Mouse (Mus musculus) gastrocnemius, adult 2 months (tissue): ENCODE results near the gene Klf4. TPM values are rescaled to one million over a fixed set of nuclear protein-coding genes. Genes with fewer than 3 reads are reported as not detected.
A peak's percentile ranks its signal among the peaks of the same experiment; 100 is the strongest.

Source experiments
- DNase-seq: peaks from one replicate; pipeline ENCODE4 v3.0.0; 2022
- H3K27ac ChIP-seq: fragments of 200-600 bp; 2 replicates; pipeline ENCODE4 v1.8.1; 2022; ENCODE audit warnings: mild to moderate bottlenecking
- H3K4me3 ChIP-seq: fragments of 200-600 bp; 2 replicates; pipeline ENCODE4 v1.8.1; 2022; ENCODE audit warnings: mild to moderate bottlenecking, moderate library complexity
- CTCF ChIP-seq: fragments of 200-600 bp; IDR thresholded peaks from 2 replicates; pipeline ENCODE4 v1.8.1; 2022; ENCODE audit warnings: antibody characterized with exemption, mild to moderate bottlenecking, moderate library complexity
- intact Hi-C: fragments of 180-260 bp; cut with DNase I; formaldehyde crosslinking; loops from one replicate; pipeline ENCODE4 v1.15.1; 2025
- total RNA-seq, 2 experiments: library from RNA; stranded (reverse); gene quantifications; 2 replicates each; pipeline ENCODE4 v1.2.3; 2021

Gene Klf4
- total RNA-seq, 2 experiments from 2014 or later: 8.4 to 40.0 TPM

DNA sequence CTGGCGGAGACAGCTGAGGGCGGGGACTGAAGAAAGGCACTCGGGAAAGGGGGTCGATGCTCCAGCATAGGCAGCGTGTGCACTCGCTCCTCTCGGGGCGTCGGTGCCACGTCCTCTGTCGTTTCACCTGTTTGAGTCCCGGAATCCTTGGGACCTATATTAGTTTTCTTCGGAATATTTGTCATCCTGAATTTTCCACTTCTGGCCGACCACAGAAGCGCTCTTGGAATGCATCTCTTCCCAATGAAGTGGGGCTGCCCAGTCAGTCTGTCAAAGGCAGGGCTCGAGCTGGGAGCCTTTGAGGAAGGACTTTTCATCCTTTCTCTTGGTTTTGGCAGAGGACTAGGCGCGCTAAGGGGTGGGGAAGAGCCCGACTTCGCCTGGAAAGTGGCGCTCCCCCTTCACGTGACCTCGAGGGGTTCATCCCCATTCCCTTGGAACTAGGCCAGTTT, 1.6 kb upstream of the Klf4 start:
- intact Hi-C loops: loop anchor here (1.0 to 5.0 kb wide), 2 partner anchors 117 to 578 kb away; no protein-coding TSS in a partner anchor
- no peak for TF ChIP-seq CTCF
- peak; percentile 43 for DNase-seq
- Histone ChIP-seq H3K4me3 (peak overlapping the region; percentile 89), H3K27ac (peak overlapping the region; percentile 96)

DNA sequence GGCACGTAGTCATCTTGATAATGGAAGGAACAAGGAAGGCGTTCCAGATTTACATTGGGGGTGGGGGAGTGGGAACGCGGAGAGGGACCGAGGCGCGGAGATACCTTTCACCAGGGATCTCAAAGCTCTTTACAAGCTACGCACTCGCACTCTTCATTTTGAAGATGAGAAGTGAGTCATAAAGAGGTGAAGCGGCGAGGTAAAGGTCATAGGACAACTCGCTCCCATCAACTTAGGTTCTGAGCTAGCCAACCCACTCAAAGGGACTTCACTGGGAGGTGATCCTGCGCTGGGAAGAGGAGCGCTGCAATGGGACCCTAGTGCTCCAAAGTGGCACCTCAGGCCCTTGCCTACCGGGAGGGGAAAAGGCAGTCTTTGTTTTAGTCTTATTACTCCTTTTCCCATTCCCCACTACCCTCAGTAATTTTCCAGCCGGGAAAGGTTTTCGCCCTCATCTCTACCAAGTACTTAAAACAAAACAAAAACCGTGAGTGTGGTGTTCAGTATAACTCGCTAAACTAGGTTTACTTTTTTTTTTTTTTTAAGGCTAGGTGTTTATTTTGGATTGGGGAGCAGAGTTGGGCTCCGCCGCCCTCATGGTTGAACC, 1.0 kb upstream of the Klf4 start:
- Histone ChIP-seq H3K27ac (peak overlapping the region; percentile 96), H3K4me3 (peak overlapping the region; percentile 89)
- no peak for DNase-seq
- TF ChIP-seq CTCF: no peak
- intact Hi-C loops: loop anchor here (1.0 to 5.0 kb wide), 2 partner anchors 118 to 579 kb away; no protein-coding TSS in a partner anchor

DNA sequence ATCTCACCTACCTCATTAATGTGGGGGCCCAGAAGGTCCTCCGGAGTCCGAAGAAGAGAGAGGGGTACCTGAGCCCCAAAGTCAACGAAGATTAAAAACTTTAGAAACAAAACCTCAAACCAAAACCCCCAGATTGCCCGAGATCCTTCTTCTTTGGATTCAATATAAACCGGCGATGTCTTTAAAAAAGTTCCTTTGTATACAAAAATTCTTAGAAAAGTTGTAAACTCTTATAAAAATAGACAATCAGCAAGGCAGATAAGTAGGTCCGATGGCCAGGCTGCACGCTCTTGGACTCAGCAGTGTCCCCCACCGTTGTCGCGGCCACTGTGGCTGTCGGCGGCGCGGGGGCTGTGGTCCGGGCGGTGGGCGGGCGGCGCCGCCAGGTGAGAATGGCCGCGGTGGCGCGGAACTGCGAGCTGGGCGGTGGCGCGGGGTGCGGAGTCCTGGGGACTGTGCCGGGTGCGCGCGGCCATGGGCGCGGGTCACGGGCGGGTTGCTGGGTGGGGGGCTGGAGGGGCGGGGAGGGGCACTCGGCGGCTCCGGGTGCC, 335 bp downstream of the Klf4 start:
- peak overlapping the region; percentile 96 for H3K27ac ChIP-seq
- H3K4me3 ChIP-seq: peak overlapping the region; percentile 89

DNA sequence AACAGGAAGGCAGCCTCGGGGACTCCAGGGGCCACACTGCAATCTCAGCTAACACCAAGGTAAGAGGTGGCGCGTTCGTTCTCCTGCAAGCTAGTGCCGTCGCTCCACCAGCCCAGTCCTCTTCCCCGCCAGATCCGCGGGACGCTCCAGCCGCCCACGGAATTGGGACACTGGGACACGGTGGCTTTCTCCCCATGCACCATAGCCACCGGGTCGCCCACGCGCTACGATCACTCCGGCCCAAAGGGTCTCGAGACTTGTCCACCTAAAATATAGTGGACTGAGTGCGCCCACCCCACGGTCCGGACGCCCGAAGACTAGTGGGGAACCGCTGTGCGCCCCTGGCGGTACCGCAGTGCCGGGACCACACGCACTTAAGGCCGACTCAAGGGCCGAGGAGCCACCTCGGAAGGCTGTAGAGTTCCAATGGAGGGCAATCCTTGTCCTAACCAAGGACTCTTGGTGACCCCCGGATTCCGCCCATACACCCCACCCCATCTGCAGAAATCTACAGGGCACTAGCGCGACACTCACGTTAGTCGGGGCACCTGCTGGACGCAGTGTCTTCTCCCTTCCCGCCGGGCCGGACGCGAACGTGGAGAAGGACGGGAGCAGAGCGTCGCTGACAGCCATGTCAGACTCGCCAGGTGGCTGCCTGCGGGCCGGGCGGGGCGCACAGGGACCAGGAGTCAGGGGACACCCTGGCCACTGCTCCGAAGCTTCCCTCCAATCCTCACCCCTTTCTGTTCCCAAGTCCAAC, 990 bp downstream of the Klf4 start:
- TF ChIP-seq CTCF: peak; percentile 54
- H3K4me3 ChIP-seq: peak overlapping the region; percentile 89
- intact Hi-C loops: loop anchor here (5.0 kb wide), 1 partner anchor 581 kb away; no protein-coding TSS in a partner anchor
- DNase-seq: peak; percentile 64
- H3K27ac ChIP-seq: peak overlapping the region; percentile 96

More for the DNA sequence above, 335 bp downstream of the Klf4 start:
- intact Hi-C loops: loop anchor here (5.0 kb wide), 1 partner anchor 580 kb away; no protein-coding TSS in a partner anchor
- no peak for DNase-seq
- TF ChIP-seq CTCF: no peak

DNA sequence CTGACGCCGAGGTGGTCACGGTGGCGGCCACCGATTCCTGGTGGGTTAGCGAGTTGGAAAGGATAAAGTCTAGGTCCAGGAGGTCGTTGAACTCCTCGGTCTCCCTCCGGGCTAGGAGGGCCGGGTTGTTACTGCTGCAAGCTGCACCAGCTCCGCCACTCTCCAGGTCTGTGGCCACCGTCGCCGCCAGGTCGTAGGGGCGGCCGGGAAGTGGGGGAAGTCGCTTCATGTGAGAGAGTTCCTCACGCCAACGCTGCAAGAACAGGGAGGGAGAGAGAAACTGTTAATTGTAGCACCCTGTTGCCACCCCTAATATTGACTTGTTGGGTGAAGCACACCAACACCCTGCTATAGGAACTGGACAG, 1.6 kb downstream of the Klf4 start:
- intact Hi-C loops: loop anchor here (5.0 kb wide), 1 partner anchor 582 kb away; no protein-coding TSS in a partner anchor
- DNase-seq: no peak
- Histone ChIP-seq H3K27ac (peak overlapping the region; percentile 96), H3K4me3 (peak overlapping the region; percentile 89)
- TF ChIP-seq CTCF: no peak

DNA sequence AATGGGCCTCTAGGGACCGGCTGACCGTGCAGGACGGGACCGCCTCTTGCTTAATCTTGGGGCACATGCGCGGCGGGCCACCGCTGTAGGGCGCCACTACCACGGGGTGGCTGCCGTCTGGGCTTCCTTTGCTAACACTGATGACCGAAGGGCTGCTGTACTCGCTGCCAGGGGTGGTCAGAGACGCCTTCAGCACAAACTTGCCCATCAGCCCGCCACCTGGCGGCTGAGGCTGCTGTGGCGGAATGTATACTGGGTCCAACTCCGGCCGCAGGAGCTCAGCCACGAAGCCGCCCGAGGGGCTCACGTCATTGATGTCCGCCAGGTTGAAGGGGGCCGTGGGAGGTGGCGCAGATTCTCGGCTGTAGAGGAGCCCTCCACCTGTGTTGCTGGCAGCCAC, 2.0 kb downstream of the Klf4 start:
- intact Hi-C loops: loop anchor here (5.0 kb wide), 1 partner anchor 582 kb away; no protein-coding TSS in a partner anchor

DNA sequence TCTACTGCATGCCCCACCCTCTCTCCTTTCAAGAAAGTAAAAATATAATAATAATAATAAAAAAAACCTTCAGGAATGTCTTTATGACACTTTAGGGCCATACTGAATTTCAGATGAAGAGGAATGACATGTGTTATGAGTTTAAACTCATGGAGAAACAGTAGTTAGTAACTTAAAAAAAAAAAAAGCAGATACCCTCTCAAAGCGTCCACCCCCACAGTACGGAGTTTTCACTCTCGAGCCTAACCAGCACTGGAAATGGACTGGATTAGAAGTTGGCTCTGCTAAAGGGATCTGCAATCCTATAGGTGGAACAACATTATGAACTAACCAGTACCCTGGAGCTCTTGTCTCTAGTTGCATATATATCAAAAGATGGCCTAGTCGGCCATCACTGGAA, 3.9 kb downstream of the Klf4 start:
- intact Hi-C loops: no loop called here
- Histone ChIP-seq H3K4me3 (peak overlapping the region; percentile 89), H3K27ac (peak overlapping the region; percentile 70)
- TF ChIP-seq CTCF: no peak
- DNase-seq: no peak

More for the DNA sequence above, 2.0 kb downstream of the Klf4 start:
- peak; percentile 78 for TF ChIP-seq CTCF
- DNase-seq: peak; percentile 85
- H3K4me3 ChIP-seq: peak overlapping the region; percentile 89
- H3K27ac ChIP-seq: peak overlapping the region; percentile 96

DNA sequence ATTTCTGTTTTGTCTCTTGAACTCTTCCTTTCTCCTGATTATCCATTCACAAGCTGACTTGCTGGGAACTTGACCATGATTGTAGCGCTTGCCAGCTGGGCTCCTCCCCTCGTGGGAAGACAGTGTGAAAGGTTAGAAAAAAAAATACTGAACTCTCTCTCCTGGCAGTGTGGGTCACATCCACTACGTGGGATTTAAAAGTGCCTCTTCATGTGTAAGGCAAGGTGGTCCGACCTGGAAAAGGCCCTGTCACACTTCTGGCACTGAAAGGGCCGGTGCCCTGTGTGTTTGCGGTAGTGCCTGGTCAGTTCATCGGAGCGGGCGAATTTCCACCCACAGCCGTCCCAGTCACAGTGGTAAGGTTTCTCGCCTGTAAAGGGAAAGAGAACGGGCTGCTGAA, 4.3 kb downstream of the Klf4 start:
- DNase-seq: peak; percentile 40
- peak overlapping the region; percentile 70 for H3K27ac ChIP-seq
- intact Hi-C loops: no loop called here

DNA sequence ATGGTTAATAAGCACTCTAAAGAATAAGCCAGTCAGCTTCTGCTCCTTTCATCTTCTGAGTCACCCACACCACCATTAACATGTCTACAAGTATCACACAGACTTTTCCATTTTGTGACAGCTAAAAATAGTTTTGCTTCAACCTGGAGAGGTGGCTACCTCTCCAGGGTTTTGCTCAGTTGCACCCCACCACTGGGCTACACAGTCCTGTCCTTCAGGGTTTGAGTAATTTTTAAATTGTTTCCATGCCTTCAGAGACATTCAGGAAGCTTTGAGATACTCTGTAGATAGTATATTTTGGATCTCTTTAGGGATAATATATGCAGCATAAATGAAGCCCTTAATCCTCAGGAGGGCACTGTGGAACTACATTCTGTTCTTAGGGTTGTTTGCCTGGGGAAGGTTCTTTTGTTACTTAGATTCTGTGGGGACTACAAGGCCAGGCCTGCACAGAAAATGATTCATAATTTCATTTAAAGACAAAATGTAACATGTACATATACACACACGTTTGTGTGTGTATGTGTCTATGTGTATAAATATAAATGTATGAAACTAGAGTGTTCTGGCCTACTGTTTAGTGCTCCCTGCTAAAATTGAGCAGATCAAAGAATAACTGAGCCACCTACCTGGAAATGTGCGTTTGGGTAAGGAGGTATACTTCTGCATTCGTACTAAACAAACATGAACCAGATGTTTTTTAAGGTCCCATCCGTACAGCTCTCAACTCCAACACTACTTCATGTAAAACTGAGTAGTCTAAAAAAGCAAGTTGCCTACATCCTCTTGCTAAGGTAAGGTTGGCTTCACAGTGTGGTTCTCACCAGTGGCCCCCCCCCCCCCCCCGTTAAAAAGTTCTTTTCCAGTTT, 5.8 kb downstream of the Klf4 start:
- DNase-seq: no peak
- Histone ChIP-seq H3K27ac (peak overlapping the region; percentile 2; the same call in 1 of the 2 replicates), H3K4me3 (peak overlapping the region; percentile 89)
- peak; percentile 51 for TF ChIP-seq CTCF
- intact Hi-C loops: no loop called here

More for the DNA sequence above, 4.3 kb downstream of the Klf4 start:
- peak overlapping the region; percentile 89 for H3K4me3 ChIP-seq
- no peak for TF ChIP-seq CTCF

DNA sequence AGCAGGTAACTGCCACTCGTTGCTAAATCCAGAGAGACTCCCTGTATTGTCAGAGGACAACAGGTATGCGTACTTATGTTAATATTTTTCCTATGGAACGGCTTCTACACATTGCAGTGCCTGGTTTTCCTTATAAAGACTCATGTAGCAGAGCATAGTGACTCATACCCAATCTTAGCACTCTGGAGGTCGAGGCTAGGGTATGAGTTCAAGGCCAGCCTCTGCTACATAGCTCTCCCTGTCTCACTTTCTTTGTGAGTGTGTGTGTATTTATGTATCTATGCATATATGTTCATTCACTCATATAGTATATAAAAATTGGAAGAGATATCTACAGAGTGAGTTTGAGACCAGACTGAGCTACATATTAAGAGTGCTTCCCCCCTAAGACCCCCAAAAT, 8.3 kb downstream of the Klf4 start:
- TF ChIP-seq CTCF: no peak
- Histone ChIP-seq H3K27ac (no peak overlapping the region), H3K4me3 (no peak overlapping the region)
- no peak for DNase-seq
- intact Hi-C loops: no loop called here

DNA sequence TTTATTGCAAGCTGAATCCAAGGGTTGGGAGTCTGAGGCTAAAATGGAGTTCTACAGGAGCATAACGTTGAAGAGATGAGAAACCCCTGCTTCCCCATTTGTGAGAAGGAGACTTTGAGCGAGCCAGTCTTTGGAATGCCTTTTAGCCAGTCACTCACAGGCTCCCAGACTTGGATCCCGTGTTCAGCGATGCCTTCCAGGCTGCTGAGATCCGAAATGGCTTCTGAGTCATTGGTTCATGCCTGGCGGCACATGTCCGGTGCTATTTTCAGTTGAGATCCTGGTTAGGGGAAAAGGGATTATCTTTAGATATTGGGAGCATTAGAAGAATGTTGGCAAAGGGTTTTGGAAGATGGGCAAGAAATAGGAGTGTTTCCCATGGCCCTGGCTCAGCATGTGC, 14.8 kb downstream of the Klf4 start:
- no peak overlapping the region for H3K27ac ChIP-seq
- DNase-seq: peak; percentile 39
- intact Hi-C loops: loop anchor here (5.0 kb wide), 1 partner anchor 595 kb away; no protein-coding TSS in a partner anchor
- no peak for TF ChIP-seq CTCF
- H3K4me3 ChIP-seq: no peak overlapping the region

DNA sequence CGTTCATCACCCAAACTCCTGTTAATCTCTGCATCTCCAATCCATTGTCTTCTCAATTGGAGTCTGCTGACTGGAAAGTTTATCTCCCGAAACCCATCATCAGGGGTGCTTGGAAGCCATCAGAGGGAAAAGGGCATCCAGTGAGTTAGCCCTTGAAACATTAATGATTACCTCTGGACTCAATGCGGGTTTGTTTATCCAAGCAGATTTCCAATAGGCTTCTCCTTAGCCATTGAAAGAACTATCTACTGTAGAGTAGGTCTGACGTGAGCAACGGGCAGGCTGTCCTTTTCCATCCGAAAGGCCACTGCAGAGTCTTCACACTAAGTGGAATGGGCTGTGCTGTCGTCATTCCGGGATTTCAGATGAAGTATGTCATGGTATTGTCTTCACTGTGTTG, 16.2 kb downstream of the Klf4 start:
- no peak for DNase-seq
- H3K27ac ChIP-seq: no peak overlapping the region
- intact Hi-C loops: loop anchor here (5.0 kb wide), 1 partner anchor 596 kb away; no protein-coding TSS in a partner anchor
- no peak overlapping the region for H3K4me3 ChIP-seq
- no peak for TF ChIP-seq CTCF
